Mouse (Mus musculus) olfactory bulb, adult 2 months (tissue): ENCODE measurements around the gene Ly9. TPM values are rescaled to one million over a fixed set of nuclear protein-coding genes. Genes with fewer than 3 reads are reported as not detected.

Source experiments
- H3K27ac ChIP-seq: fragments of 200-500 bp; 2 replicates; pipeline ENCODE4 v1.5.1; 2012; ENCODE audit warnings: low read depth, low read length; ENCODE audit not compliant: insufficient read depth
- H3K4me1 ChIP-seq: fragments of 200-500 bp; 2 replicates; pipeline ENCODE4 v1.6.1; 2012; ENCODE audit warnings: low read length; ENCODE audit not compliant: control insufficient read depth, insufficient read depth
- H3K4me3 ChIP-seq: fragments of 200-500 bp; 2 replicates; pipeline ENCODE4 v1.5.1; 2012; ENCODE audit warnings: mild to moderate bottlenecking, low read depth, low read length, moderate library complexity; ENCODE audit not compliant: insufficient read depth
- CTCF ChIP-seq: fragments of 200-500 bp; IDR thresholded peaks from 2 replicates; pipeline ENCODE4 v1.5.1; 2012; ENCODE audit warnings: low read depth, mild to moderate bottlenecking, low read length, moderate library complexity; ENCODE audit not compliant: insufficient read depth
- POLR2A ChIP-seq: fragments of 200-500 bp; IDR thresholded peaks from 2 replicates; pipeline ENCODE4 v1.6.1; 2012; ENCODE audit warnings: mild to moderate bottlenecking, low read depth, low read length, moderate library complexity; ENCODE audit not compliant: insufficient read depth
- WGBS: fragments of 180-500 bp; shearing (Covaris S2); methylation state at CpG from one replicate; pipeline ENCODE4 v1.1.7; 2018; 5-methylcytosine and 5-hydroxymethylcytosine counted together
- polyA plus RNA-seq: library from polyadenylated mRNA; stranded (reverse); fragments of >200 nt; gene quantifications from 2 replicates; pipeline ENCODE4 v1.2.4, GENCODE M21; 2012; ENCODE audit warnings: low replicate concordance; ENCODE audit not compliant: missing spikeins, insufficient read depth, insufficient read length

Gene Ly9
- polyA plus RNA-seq, 1 experiment = not detected

DNA sequence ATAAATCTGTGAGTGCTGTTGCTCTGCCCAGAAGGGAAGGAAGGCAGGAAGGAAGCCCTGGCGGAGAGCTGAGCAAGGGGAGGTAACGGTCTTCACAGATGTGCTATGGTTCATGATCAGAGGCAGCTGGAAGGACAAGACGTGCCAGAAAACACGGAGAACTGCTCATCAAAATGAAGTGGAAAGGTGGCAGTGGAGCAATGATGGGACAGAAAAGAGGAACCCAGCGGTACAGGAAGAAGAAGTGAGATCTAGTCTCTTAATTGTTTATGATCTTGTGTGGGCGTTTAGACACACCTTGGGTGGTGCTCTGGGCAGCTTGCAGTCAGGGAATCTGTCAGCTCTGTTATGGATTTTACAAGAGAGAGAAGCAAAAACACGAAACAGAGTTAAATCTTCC is 55.9 kb downstream of the Ly9 start:
- no peak overlapping the region for H3K4me3 ChIP-seq
- no peaks in the 10 kb centered on the region for H3K4me1 ChIP-seq
- H3K27ac ChIP-seq = no peak overlapping the region
- TF ChIP-seq CTCF (no peak), POLR2A (no peak)
- 85% methylated on average over 7 of the region's 7 CpGs for WGBS

DNA sequence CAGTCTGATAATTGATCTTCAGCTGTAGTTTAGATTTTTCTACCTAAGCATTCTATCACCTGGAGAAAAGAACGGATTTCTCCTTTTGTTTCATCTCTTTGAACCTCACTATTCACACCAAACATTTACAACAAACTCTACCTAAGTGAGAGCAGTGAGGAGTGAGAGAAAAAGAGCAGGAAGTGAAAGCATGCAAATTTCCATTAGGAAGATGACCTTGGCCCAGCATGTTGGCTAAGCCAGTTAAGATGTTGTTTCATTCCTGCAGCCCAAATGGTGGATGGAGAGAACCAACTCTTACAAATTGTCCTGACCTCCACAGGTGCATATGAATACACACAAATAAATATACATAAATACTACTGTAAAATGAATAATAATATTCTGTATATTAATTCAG is 66.5 kb downstream of the Ly9 start:
- Histone ChIP-seq H3K4me3 (no peak overlapping the region), H3K4me1 (no peaks in the 10 kb centered on the region), H3K27ac (no peak overlapping the region)
- 89% methylated on average over 1 of the region's 1 CpGs for WGBS
- TF ChIP-seq CTCF = no peak
- no peak for TF ChIP-seq POLR2A

Other genes with a start within 250 kb of the Ly9 start
- gene Klhdc9, start 246.6 kb downstream of the Ly9 start, polyA plus RNA-seq = not detected in 2 replicates
- gene Nectin4, start 237.3 kb downstream of the Ly9 start, polyA plus RNA-seq = not detected in 2 replicates
- gene Arhgap30, start 218.5 kb downstream of the Ly9 start, polyA plus RNA-seq = 90.1 and 98.6 TPM in 2 replicates
- gene Usf1, start 196.1 kb downstream of the Ly9 start, polyA plus RNA-seq = not detected in 2 replicates
- gene Tstd1, start 188.5 kb downstream of the Ly9 start, polyA plus RNA-seq = not detected in 2 replicates
- gene F11r, start 169.9 kb downstream of the Ly9 start, polyA plus RNA-seq = not detected in 2 replicates
- gene Alyref2, start 103.9 kb downstream of the Ly9 start, polyA plus RNA-seq = not detected in 2 replicates
- gene Itln1, start 72.1 kb downstream of the Ly9 start, polyA plus RNA-seq = not detected in 2 replicates
- not detected in 2 replicates for gene Cd244a, start 48.2 kb downstream of the Ly9 start, polyA plus RNA-seq
- not detected in 2 replicates for gene Slamf7, start 45.6 kb upstream of the Ly9 start, polyA plus RNA-seq
- not detected in 2 replicates for gene Cd48, start 74.6 kb upstream of the Ly9 start, polyA plus RNA-seq
- gene Slamf1, start 159.7 kb upstream of the Ly9 start, polyA plus RNA-seq = not detected in 2 replicates
- gene Cd84, start 232.3 kb upstream of the Ly9 start, polyA plus RNA-seq = not detected in 2 replicates